16 mouse cellular contexts compared by ENCODE assay signal in the genomic region with DNA sequence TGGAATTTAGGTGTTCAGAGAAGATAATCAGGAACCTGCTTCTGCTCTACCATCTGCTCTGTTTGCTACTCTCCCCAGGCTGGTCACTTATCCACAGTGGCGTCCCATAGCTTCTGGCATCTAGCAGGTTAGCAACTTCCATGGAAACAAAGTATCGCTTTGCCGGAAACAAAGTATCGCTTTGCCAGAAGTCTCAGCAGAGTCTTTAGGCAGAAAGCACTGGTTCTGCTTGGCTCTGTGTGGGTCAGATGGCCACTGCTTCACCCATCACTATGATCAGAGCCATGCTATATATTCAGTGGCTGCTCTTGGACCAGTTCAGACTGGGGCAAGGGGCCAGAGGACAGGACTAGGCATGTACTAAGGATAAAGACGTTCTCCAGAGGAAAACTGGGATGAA. TPM values are rescaled to one million over a fixed set of nuclear protein-coding genes. Genes with fewer than 3 reads are reported as not detected.
DNase-seq lines count a peak whose midpoint lies in the region.
"Had no signal": no experiment of that assay in that cellular context is flagged by ENCODE, and none has a peak within 500 bp of the region (broad histone marks: within the 10 kb centered on the region; RNA-seq: fewer than 3 reads in every experiment).

No protein-coding gene starts in this region.

- intact Hi-C loops in left cerebral cortex, postnatal 36 days (cut with DNase I) = no loop called here

- H3K4me1 ChIP-seq in hindbrain, embryonic 10.5 days (replicated peaks) = peaks cover 11% of the 10 kb centered on the region
- H3K4me1 ChIP-seq: embryonic facial prominence, embryonic 15.5 days had no signal

- no peaks in the 10 kb centered on the region for H3K36me3 ChIP-seq in hindbrain, embryonic 10.5 days
- H3K36me3 ChIP-seq: embryonic facial prominence, embryonic 15.5 days; forebrain, embryonic 10.5 days; heart, embryonic 12.5 days; hindbrain, embryonic 15.5 days had no signal

- peak; percentile 47 for DNase-seq in cerebellum, adult 11-12 months
- no peak for DNase-seq in cerebellum, postnatal 4 days (ENCODE audit: low spot score in 2 of 2)
- DNase-seq in cerebellum, adult 8-10 months = peak; percentile 38
- peak; percentile 52 to 56 for DNase-seq in cerebellum, postnatal 14 days
- no peak for DNase-seq in hindbrain, embryonic 10.5 days (ENCODE audit: low spot score)
- no peak for DNase-seq in layer of hippocampus, adult 11-12 months (ENCODE audit: low spot score)
- no peak for DNase-seq in left cerebral cortex, postnatal 36 days (ENCODE audit: low spot score in 2 of 2)
- DNase-seq: adrenal gland, postnatal 14 days; embryo, embryonic 11 days; gastrocnemius, adult 2 months; gastrocnemius, postnatal 25 days had no signal

- no peaks in the 10 kb centered on the region for H3K27me3 ChIP-seq in hindbrain, embryonic 10.5 days (ENCODE audit: insufficient read depth, poor library complexity, severe bottlenecking)
- H3K27me3 ChIP-seq: embryonic facial prominence, embryonic 15.5 days; hindbrain, embryonic 15.5 days had no signal

- WGBS in hindbrain, embryonic 10.5 days = 85% methylated on average over 5 of the region's 5 CpGs

- no peak overlapping the region for H3K4me3 ChIP-seq in hindbrain, embryonic 10.5 days
- H3K4me3 ChIP-seq: embryonic facial prominence, embryonic 15.5 days; erythroblast, embryonic 14.5 days; forebrain, embryonic 10.5 days; gastrocnemius, adult 2 months; heart, embryonic 12.5 days; hindbrain, embryonic 15.5 days had no signal

- no peaks in the 10 kb centered on the region for H3K9me3 ChIP-seq in hindbrain, embryonic 10.5 days
- H3K9me3 ChIP-seq: embryonic facial prominence, embryonic 15.5 days; forebrain, embryonic 10.5 days; heart, embryonic 12.5 days; hindbrain, embryonic 15.5 days had no signal

- H3K27ac ChIP-seq in hindbrain, embryonic 10.5 days = no peak overlapping the region
- H3K27ac ChIP-seq: embryonic facial prominence, embryonic 15.5 days; forebrain, embryonic 10.5 days; gastrocnemius, adult 2 months; hindbrain, embryonic 15.5 days had no signal

RNA-seq across cellular contexts. Expression of a gene that starts 28.6 kb away (rescaled TPM):
- polyA plus RNA-seq in hindbrain, embryonic 10.5 days (2016; fragmentation: Nextera tagmentation; extraction: Ambion mirVana) = 0.73 and 2.1 TPM in 2 replicates
- 1 to 10 TPM; 8.0 to 8.8 TPM for total RNA-seq in left cerebral cortex, postnatal 36 days (2021)
- polyA plus RNA-seq: erythroblast, embryonic 14.5 days had no signal

RNA-seq across cellular contexts. Expression of a gene that starts 35.0 kb away (rescaled TPM):
- polyA plus RNA-seq in hindbrain, embryonic 10.5 days (2016; fragmentation: Nextera tagmentation; extraction: Ambion mirVana) = 5.8 and 6.2 TPM in 2 replicates
- 10 to 100 TPM; 19.2 to 19.3 TPM for total RNA-seq in left cerebral cortex, postnatal 36 days (2021)

RNA-seq across cellular contexts. Expression of a gene that starts 58.0 kb away (rescaled TPM):
- 39.6 and 45.3 TPM in 2 replicates for polyA plus RNA-seq in hindbrain, embryonic 10.5 days (2016; fragmentation: Nextera tagmentation; extraction: Ambion mirVana)
- 10 to 100 TPM; 37.1 to 46.0 TPM for total RNA-seq in left cerebral cortex, postnatal 36 days (2021)
- polyA plus RNA-seq: erythroblast, embryonic 14.5 days had no signal

Comparison
In these comparisons a context has a peak if more than half of its experiments do, and no peak if none do; other contexts are left out.
1. DNase-seq: peak in cerebellum, adult 11-12 months (single experiment), cerebellum, adult 8-10 months (single experiment) and cerebellum, postnatal 14 days (2 of 2); none in cerebellum, postnatal 4 days (0 of 2), hindbrain, embryonic 10.5 days (single experiment), layer of hippocampus, adult 11-12 months (single experiment) and left cerebral cortex, postnatal 36 days (0 of 2).